Mouse (Mus musculus) adrenal gland, postnatal 36 days (tissue): ENCODE results near the gene Cd247. TPM values are rescaled to one million over a fixed set of nuclear protein-coding genes. Genes with fewer than 3 reads are reported as not detected.
"Not testable (repeated sequence)": the region's sequence is repeated elsewhere in the genome, so short reads cannot be mapped to it uniquely, and the experiment has no call there.

Source experiments
- DNase-seq, 2 experiments: peaks; one replicate each; pipeline ENCODE4 v3.0.0; 2021; ENCODE audit warnings: mixed read lengths in 1 of 2
- long read RNA-seq, 2 experiments: library from polyadenylated mRNA; stranded (forward); transcript quantifications; one replicate each; pipeline ENCODE4 v2.0.0; 2021; ENCODE audit warnings: borderline sequencing depth in 2 of 2
- total RNA-seq, 2 experiments: library from RNA; stranded (reverse); gene quantifications; 2 replicates each; pipeline ENCODE4 v1.2.3; 2021

Cd247 gene
- under 1 TPM; 0.30 to 0.46 TPM for total RNA-seq
- long read RNA-seq, experiment 1, partial matches to known transcripts = 0 of 1 reads
- long read RNA-seq, experiment 1, other reads (novel, unspliced or antisense) = 1 of 1 reads
- long read RNA-seq, experiment 2, partial matches to known transcripts = 0 of 1 reads
- long read RNA-seq, experiment 2, other reads (novel, unspliced or antisense) = 1 of 1 reads

- DNase-seq = no peak
Measured at GRCm38 (mm10) chr1:165788511-165788910, at the start of gene Cd247. Cd247 (plus strand) TSS chr1:165788681.

- DNase-seq = no peak
Measured at GRCm38 (mm10) chr1:165738985-165739384, 49.5 kb upstream of the Cd247 start.

GRCm38 (mm10) chr1:165741989-165742388 is 46.5 kb upstream of the Cd247 start:
- no peak for DNase-seq

GRCm38 (mm10) chr1:165748053-165748452 is 40.4 kb upstream of the Cd247 start:
- DNase-seq = no peak

- DNase-seq = no peak
Measured at GRCm38 (mm10) chr1:165751142-165751541, 37.3 kb upstream of the Cd247 start.

- DNase-seq = no peak
Measured at GRCm38 (mm10) chr1:165751838-165752237, 36.6 kb upstream of the Cd247 start.

GRCm38 (mm10) chr1:165754205-165754604 is 34.3 kb upstream of the Cd247 start:
- no peak for DNase-seq

- DNase-seq = no peak
Measured at GRCm38 (mm10) chr1:165755194-165755593, 33.3 kb upstream of the Cd247 start.

GRCm38 (mm10) chr1:165761522-165762305 is 26.8 kb upstream of the Cd247 start:
- no peak for DNase-seq

- DNase-seq = not testable (repeated sequence)
Measured at GRCm38 (mm10) chr1:165762498-165762897, 26.0 kb upstream of the Cd247 start.

- no peak for DNase-seq
Measured at GRCm38 (mm10) chr1:165762914-165763634, 25.4 kb upstream of the Cd247 start.

- DNase-seq = peak; percentile 97
Measured at GRCm38 (mm10) chr1:165763635-165764372, 24.7 kb upstream of the Cd247 start, which contains the start of gene Creg1. Creg1 (plus strand) TSS chr1:165763746.

- no peak for DNase-seq
Measured at GRCm38 (mm10) chr1:165764571-165764970, 23.9 kb upstream of the Cd247 start.

GRCm38 (mm10) chr1:165765041-165765440 is 23.4 kb upstream of the Cd247 start:
- DNase-seq = no peak

- no peak for DNase-seq
Measured at GRCm38 (mm10) chr1:165765651-165766294, 22.7 kb upstream of the Cd247 start.

GRCm38 (mm10) chr1:165766295-165766890 is 22.1 kb upstream of the Cd247 start:
- no peak for DNase-seq

- no peak for DNase-seq
Measured at GRCm38 (mm10) chr1:165768894-165769512, 19.5 kb upstream of the Cd247 start.

GRCm38 (mm10) chr1:165770181-165770759 is 18.2 kb upstream of the Cd247 start:
- no peak for DNase-seq

- peak; percentile 76 to 82 for DNase-seq
Measured at GRCm38 (mm10) chr1:165771491-165771897, 17.0 kb upstream of the Cd247 start.

GRCm38 (mm10) chr1:165771998-165772397 is 16.5 kb upstream of the Cd247 start:
- no peak for DNase-seq
